Mouse (Mus musculus): ENCODE data around the gene 3110082I17Rik. TPM values are rescaled to one million over a fixed set of nuclear protein-coding genes. Genes with fewer than 3 reads are reported as not detected.

3110082I17Rik gene
- polyA plus RNA-seq, 2 experiments from 2014 or later: 2.5 to 6.8 TPM

DNA sequence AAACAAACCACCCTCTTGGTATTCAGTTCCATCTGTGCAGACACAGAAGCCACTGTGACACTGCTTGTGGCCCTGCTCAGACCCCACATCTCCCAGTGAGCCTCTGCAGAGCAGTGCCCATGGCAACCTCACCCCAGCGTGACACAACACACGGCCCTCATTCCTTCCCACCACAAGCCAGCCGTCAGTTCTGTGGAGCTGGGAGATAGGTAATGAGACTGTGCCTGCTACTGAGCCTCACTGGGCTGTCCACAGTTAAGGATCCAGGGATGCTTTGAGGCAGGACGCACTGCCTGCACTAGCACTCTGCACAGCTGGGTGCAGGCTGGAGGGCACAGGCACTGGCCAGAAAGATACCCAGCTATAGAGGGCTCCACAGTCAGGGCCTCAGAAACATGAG, 10.4 kb downstream of the 3110082I17Rik start:
- ATAC-seq: no peak

DNA sequence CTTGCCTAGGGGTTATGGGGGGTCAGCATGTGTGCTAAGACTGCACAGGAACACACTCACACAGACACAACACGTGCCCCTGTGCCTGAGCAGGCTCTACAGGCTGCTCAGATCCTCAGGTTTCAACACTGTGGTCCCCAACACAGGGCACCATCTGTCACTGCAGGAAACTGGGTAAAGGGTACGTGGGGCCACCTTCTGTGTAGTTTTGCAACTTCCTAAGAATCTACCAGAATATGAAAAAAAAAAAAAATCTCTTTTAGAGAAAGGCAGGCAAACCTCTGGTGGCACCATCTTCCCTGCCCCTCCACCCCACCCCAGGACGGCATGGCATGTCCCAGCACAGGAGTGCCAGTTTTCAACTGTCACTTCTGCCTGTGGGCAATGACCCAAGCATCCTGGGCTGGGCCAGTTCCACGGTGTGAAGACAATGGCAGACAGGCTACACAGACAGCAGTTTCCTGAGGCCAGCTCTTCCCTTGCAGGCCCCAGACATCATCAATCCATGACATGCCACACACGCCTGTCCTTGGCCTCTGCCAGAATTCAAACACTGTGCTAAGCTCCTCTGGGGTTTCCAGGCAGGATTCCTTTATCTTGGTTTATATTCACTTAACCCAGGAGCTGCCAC, 11.1 kb downstream of the 3110082I17Rik start:
- no peak for ATAC-seq

DNA sequence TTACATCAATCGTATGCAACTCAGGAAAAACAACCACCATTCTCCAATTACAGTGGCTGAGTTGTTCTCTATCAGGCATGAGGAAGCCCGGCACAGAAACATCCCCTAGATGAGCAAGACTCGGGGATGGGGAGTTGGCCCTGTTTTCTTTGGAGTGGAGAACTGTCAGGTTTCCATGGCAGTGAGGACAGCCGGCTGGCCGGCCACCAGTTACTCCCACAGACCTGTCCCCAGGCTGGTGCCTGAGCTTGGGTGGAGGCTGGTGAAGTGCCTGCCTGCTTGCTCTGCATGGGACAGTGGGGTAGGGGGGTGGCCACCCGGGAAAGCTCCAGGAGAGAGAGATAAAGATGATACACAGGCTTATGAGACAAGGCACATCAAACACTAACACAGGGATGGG, 12.3 kb downstream of the 3110082I17Rik start:
- ATAC-seq: no peak

DNA sequence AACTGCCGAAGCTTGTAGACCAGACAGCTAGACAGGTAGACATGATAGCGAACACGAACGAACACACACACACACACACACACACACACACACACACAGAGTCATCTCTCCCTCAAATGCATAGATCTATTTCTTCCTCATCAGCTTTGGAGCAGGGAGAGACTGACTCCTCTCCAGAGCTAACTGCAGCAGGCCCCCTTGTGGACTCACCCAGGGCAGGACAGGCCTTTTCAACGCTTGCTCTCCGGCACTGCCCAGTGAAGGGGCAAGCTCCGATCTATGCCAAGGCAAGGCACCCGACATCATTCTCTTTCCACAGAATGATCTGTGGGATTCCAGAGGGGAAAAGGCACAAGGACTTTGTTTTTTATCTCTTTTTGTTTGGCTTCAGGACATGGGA, 15.1 kb downstream of the 3110082I17Rik start:
- no peak for ATAC-seq

DNA sequence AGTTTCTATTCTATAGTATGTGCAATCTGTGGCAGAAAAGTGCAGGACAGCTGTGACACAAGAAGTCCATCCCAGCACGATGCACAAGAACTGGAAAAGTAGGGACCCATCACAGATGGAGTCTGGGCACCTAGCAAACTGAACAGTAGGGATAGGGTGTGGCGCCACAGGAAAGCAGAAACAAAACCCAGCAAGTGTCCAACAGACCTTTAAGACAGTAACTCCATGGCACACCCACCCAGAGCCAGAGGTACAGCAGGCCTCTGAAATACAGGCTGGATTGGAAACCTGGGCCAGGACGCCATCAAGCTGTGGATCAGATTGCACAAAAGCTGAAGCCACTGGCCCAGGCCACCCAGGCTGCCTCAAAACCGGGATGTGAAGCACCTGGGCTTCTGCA, 17.4 kb downstream of the 3110082I17Rik start:
- no peak for ATAC-seq

DNA sequence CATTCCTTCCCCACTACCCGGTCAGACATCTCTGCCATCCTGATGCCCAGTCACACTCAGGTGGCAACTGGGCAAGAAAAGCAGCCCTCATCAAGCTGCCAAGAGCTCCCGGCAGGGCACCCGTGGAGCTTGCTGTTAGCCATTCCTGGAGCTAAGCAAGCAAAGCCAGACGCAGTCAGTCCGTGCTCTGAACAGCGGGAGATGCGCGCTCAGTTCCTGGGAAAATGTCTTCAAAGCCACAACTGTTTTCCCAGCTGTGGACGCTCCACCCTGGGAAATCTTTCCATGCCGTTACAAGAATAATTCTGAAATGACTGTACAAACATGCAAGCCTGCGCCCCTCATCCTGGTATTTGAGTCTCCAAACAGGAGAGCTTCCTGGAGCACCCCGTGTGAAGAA, 17.9 kb downstream of the 3110082I17Rik start:
- no peak for ATAC-seq

DNA sequence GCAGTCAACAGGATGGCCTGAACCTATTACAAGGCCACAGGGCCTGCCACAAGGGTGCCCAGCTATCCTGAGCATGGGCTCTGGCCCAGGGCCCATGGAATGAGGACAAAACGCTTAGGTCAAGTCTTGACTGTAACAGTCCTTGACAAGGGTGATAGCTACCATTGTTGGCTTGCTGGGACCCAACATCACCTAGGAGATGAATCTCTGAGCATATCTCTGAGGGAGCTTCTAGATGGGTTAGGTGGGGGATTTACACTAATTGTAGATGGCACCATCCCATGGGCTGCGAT, 18.7 kb downstream of the 3110082I17Rik start:
- ATAC-seq: no peak

DNA sequence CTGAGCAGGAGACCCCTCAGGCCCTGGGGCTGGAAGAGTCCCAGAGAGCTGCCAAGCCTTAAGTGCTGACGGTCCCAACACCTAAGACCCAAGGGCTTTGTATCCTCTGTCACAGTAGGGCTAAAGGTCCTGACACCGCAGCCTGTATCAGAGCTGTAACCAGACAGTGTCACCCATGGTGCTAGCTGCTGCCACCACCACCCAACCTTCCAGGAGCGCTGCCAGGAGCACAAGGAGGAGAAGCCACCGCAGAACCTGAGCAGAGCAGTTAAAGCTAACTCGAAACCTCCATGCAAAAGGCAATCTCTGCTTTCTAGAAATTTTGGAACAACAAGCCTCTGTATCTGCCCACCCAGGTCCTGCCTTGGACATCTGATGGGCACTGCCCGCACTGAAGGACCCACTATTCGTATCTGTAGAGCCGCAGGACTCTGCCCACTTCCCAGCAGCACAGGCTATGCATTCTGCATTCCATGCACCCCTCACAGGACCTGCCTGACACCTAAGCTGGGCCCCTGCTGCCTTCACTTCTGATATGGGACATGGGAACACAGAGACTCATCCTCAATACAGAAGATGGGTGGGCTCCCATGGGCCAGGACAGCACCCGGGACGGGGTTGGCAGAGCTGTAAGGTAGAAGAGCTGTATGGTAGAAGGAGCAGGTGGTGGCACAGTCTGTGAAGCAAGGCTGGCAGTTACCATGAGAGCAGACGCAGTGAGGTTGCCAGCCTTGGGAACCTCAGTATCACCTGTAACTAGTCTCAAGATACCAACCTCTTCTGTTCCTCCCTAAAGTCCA, 19.2 kb downstream of the 3110082I17Rik start:
- no peak for ATAC-seq

DNA sequence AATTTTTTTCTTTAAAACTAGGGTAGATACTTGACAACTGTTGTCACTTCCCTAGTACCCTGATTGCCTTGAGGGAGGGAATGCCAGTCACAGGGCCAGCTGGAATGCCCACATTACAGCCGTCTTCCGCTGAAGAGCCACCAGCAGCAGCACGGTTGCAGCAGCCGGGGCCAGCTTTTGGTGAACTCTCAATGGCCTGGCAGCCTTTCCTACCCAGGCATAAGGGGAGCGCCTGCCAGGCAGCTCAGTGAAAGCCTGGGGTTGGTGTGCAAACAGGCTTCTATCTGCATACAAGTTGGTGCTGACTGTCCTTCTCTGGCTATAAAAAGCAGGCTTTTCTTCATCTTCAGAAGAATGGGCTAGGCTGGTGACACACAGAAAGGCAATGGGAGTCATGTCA, 19.9 kb downstream of the 3110082I17Rik start:
- ATAC-seq: no peak

DNA sequence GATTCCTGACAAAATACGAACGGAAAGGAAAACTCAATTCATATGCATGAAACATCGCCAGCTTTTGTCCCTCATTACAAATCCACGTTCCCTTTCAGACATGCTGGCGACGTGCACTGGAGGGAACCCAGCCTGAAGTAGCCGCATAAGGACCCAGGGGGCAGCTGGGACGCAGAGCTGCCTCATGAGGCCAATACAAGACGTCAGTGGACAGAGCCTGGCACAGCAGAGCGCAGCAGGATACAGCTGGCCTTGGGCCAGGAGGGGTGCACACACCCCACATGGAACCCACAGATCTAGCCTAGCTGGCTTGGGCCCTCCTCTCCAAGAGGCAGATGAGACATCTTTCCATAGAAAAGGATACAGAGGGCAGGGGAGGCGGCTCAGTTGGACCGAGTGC, 21.9 kb downstream of the 3110082I17Rik start:
- no peak for ATAC-seq

DNA sequence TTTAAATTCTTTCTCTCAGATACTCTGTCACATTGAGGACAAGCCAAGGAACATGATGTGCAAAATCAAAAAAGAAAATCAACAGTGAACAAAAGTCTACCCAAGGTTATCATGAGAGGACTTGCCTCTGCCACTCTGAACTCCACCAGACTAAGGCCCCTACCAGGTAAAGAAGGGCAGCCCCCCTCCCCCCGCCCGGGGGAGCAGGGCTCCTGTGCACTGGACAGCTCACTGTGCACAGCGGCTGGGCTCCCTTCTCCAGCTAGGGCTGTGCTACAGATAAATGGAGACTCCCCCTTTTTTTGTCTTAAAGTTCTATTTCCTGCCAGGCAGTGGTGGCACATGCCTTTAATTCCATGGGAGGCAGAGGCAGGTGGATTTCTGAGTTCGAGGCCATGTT, 22.6 kb downstream of the 3110082I17Rik start:
- ATAC-seq: no peak

DNA sequence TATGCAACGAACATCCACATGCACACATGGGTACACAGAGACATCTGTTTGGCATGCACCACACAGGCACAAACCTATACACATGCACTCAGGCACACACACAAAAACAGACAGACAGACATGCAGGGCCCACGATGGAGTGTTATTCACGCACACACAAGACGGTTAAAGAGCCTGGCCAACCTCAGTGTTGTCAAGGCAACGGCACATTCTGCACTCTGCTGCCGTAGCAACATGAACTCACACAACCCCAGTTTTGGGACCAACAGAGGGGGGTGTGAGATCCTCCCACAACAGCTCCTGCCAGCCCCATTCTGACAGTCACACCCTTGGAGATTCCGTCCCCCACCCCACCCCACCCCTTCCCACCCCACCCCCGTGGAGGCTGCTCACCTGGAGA, 25.4 kb downstream of the 3110082I17Rik start:
- no peak for ATAC-seq

DNA sequence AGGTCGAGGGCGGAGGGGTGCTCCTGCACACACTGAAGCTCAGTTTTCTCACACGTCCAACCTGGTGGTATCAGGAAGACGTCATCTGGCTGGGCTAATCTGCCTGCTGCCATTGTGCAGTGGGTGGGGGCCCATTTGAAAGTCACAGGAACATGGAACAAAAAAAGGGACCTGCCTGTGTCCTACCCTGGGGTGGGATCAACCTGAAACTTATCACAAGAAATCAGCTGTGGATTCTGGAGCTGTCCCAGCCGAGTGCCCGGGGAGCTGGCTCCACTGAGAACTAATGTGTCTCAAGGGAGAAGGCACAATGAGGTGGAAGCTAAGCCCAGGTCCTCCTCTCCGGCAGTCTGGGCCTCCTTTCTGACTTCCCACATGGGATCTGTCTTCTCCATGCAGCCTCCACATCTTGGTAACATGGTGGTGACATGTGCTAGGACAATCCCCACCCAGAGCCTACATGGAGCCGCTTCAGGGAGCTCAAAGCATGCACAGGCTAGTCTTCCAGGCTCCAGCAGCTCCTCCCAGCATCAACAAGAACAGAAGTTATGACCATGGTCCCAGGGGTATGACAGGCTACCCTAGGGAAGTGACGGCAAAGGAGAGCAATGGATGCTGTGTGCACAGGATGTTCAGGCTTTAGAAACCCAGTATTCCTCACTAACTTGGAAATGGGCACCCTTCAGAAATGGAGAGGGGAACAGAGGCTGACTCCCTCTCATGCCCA, 26.3 kb downstream of the 3110082I17Rik start:
- no peak for ATAC-seq

DNA sequence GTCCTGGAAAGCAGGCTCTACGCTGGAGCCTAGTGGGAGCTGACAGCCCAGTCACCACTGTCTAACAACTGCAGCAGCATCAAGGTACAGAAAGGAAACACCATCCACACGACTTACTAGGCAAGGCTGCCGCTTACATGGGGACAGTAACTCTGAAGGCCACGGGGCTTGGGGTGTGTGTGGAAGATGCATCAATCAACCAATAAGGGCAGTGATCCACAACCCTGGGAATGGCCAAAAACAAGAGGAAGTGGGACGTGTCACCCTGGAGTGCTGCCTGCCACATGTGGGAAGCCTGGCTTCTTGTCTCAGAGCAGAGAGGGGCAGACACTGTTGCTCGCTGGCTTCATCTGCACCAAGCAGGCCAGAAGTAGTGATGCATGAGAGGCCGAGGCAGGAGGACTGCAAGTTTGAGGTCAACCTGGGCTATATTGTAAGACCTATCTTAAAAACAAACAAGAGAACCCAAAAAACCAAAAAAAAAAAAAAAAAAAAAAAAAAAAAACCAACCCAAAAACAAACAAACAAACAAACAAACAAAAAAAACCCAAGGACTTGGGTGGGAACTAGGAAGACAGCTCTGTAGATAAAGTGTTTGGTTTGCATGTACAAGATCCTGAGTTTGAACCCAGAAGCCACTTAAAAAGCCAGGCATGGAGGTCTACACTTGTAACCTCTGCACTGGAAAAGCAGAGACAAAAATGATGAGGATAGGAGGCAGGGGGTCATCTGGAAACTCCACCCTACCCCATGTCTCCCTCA, 27.4 kb downstream of the 3110082I17Rik start:
- no peak for ATAC-seq

DNA sequence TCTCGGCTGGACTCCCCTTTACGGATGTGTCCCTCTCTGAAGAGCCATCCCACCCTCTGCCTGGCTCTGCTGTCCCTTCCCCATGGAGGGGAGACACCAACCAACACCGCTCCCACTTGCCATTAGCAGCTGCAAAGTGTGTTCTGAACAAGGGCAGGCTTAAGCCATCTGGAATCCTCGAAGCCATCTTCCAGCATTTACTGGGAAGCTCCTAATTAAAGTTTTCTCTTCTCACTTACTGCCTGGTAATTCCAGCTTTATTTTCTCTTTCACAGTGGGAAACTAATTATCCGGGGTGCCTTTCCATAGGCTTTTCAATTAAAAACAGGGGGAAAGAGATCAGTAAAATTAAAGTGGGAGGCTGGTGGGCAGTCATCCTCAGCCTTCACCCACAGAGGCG, 28.0 kb downstream of the 3110082I17Rik start:
- no peak for ATAC-seq

DNA sequence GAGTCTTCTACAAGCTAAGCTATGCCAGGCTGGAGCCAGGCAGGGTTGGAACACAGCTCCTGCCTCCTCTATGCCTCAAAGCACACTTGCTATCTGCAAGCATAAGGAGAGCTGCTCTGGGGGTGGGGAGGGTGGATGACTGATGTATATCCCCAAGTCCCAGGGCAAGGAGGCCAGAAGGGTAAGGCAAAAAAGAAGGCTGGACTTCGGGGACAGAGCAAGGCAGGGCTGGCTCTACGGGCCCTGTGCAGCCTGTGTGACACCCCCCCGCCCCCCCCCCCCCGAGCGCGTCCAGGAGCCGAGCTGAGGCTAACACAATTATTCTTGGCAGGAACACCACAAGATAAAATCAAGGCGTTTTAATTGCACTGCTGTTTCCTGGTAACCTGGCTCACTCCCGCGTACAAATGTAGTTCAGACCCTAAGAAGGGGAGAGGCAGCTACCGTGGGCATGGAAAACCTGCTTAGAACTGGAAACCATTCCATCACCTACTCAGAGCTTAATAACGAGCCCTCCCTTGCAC, 30.4 kb downstream of the 3110082I17Rik start:
- ATAC-seq: no peak

DNA sequence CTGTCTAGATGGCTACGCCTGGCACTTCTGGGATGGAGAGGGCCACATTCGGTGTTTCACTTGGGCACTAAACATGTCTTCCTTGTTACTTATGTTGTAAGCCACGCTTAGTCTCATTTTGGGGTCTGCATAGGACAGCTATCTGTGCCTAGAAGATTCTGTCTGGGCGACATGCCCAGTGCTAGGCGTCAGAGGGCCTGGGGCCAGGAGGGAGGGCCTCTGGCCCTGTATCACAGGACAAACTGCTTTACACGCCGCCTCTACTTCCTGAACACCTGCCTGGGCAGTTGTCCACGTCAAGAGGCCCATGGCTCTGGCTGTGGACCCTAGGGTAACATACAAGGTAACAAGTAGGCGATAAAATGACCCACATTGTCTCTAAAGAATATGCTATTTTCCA, 32.3 kb downstream of the 3110082I17Rik start:
- no peak for ATAC-seq

DNA sequence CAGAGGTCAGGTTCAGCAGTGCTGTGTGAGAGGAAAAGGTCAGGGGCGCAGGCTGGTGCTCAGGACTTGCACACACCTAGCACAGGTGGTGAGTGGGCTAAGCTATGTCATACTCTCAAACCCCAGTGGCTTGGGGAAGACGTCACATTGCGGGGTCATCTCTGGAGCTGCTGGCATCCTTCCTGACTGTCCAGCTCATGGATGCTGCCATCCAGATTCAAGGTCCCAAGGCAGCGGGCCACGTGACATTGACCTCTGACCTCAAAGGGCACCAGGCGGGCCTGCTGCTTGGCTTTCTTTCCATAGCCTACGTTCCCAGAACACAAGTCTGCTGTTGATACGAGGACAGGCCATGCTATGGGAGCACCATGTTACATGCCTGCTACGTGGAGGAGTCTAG, 33.3 kb downstream of the 3110082I17Rik start:
- no peak for ATAC-seq

DNA sequence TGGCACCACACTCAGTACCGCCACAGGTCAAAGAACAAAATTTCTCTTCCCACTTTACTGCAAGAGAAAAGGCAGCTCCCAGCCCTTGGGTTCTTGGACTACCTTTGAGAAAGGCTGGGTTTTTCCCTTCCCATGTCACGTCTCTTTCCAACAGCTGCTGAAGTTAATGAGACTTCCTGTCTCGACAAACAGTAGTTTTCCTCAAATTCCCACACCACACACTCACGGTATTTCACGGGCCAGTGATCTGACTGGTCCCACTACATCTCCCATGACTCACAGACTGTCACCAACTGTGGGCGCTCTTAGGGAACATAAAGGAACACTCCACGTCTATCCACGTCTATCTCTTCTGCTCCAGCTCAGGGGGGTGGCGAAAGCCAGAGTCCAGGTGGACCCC, 35.1 kb downstream of the 3110082I17Rik start:
- ATAC-seq: no peak

DNA sequence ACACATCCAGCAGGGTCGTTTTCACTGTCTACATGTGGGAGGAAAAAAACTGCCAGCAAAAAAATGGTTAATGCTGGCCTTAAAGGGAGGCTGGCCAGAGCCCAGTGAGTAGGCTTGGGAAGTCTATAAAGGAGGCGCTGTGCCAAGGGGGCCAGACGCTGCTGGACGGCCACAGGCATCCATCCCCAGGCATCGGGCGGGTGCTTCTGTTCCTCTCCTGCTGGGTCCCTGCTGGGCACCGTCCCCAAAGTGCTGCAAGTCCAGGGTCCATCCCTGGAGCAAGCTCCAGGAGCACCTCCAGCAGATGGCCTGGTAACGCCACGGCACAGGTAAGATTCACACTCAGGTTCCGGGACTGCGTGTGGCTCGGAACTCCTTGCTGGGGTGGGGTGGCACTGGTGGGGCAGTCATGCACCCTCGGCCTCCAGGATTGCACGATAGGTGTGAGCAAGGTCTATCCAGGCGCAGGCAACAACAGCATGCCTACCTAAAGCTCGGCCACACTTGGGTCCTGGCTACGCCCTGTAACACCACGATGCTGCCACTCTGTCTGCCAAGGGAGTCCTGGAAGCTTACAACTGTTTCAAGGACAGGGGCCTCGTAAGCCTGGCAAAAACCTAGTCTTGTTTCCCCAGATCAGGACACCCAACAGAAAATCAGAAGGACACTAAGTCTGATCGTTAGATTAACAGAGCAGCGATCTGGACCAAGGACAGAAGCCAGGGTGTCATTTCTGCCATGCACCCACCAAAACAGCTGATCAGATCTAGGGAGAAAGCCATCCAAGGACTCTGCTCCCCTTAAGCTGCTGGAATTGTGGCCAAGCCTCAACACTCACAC, 37.1 kb downstream of the 3110082I17Rik start, which contains the start of gene Gper1:
Gene Gper1 (plus strand): TSS at position 126 of the 840 bp plus-strand sequence.
- no peak for ATAC-seq

DNA sequence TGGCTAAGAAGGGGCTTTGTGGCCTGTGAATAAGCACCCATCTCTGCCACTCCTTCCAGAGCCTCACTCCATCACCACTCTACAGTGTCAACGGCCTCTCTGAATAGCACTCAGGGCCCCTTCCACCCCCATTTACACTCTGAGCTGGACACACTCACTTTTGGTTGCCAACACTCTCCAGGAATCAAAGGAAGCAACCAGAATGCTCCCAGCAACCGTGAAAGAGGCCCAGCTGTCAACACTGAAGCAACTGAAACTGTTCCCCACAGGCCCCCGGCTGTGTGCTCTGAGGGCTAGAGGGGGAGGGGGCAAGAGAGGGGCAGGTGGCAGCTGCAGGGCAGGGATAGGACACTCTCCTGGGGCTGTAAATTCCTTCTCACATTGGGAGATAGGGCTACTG, 41.7 kb downstream of the 3110082I17Rik start:
- no peak for ATAC-seq

DNA sequence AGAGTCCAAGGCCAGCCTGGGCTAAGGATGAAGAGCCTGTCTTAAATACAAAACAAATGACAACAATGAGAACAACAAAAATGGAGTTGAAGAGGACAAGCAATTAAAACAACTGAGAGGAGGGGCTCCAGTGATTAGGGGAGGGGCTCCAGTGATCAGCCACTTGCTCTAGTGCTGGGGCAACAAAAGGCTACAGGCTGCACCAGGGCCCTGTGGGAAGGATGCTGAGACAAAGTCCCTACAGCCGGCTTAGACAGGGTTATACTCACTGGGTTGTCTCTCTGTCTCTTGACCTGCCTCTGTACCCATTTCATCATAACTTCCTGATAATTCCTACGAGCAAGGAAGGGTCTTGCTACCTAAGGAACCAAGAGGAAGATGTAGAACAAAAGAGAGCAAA, 42.2 kb downstream of the 3110082I17Rik start:
- no peak for ATAC-seq

All from CD4-positive, CD25-positive, alpha-beta regulatory T cell, adult 4 months (primary cell).